Mouse (Mus musculus): ENCODE data around the gene Filip1l.
A peak's percentile ranks its signal among the peaks of the same experiment; 100 is the strongest.

Filip1l gene

GRCm38 (mm10) chr16:57399566-57399965 lies 46.7 kb downstream of the Filip1l start:
- DNase-seq = no peak

GRCm38 (mm10) chr16:57401702-57402101 lies 48.8 kb downstream of the Filip1l start:
- no peak for DNase-seq

GRCm38 (mm10) chr16:57402910-57403309 lies 50.0 kb downstream of the Filip1l start:
- DNase-seq = peak; percentile 24 to 35

- DNase-seq = no peak
These were observed 50.9 kb downstream of the Filip1l start for GRCm38 (mm10) chr16:57403825-57404224.

- no peak for DNase-seq
These were observed 59.9 kb downstream of the Filip1l start for GRCm38 (mm10) chr16:57412766-57413165.

- no peak for DNase-seq
These were observed 63.2 kb downstream of the Filip1l start for GRCm38 (mm10) chr16:57416049-57416448.

- DNase-seq = no peak
These were observed 64.1 kb downstream of the Filip1l start for GRCm38 (mm10) chr16:57417017-57417416.

GRCm38 (mm10) chr16:57417955-57418354 lies 65.1 kb downstream of the Filip1l start:
- no peak for DNase-seq

- no peak for DNase-seq
These were observed 66.4 kb downstream of the Filip1l start for GRCm38 (mm10) chr16:57419332-57419731.

GRCm38 (mm10) chr16:57419881-57420280 lies 67.0 kb downstream of the Filip1l start:
- DNase-seq = no peak

- no peak for DNase-seq
These were observed 68.1 kb downstream of the Filip1l start for GRCm38 (mm10) chr16:57420773-57421556.

GRCm38 (mm10) chr16:57421680-57422417 lies 69.0 kb downstream of the Filip1l start:
- DNase-seq = peak; percentile 58 to 63

- peak; percentile 77 to 81 for DNase-seq
These were observed 70.3 kb downstream of the Filip1l start for GRCm38 (mm10) chr16:57423001-57423800.

GRCm38 (mm10) chr16:57426680-57427079 lies 73.8 kb downstream of the Filip1l start:
- DNase-seq = no peak

GRCm38 (mm10) chr16:57427516-57428285 lies 74.8 kb downstream of the Filip1l start:
- no peak for DNase-seq

- no peak for DNase-seq
These were observed 76.1 kb downstream of the Filip1l start for GRCm38 (mm10) chr16:57428977-57429376.

- no peak for DNase-seq
These were observed 78.4 kb downstream of the Filip1l start for GRCm38 (mm10) chr16:57431294-57431693.

GRCm38 (mm10) chr16:57433173-57433572 lies 80.3 kb downstream of the Filip1l start:
- DNase-seq = no peak

GRCm38 (mm10) chr16:57433671-57434070 lies 80.8 kb downstream of the Filip1l start:
- no peak for DNase-seq

- peak; percentile 15 to 29 for DNase-seq
These were observed 81.7 kb downstream of the Filip1l start for GRCm38 (mm10) chr16:57434640-57435039.

- no peak for DNase-seq
These were observed 84.8 kb downstream of the Filip1l start for GRCm38 (mm10) chr16:57437523-57438287.

- no peak for DNase-seq
These were observed 85.4 kb downstream of the Filip1l start for GRCm38 (mm10) chr16:57438288-57438685.

Measured in B cell, adult 2 months (primary cell).